Mouse (Mus musculus) intestine, embryonic 14.5 days (tissue): ENCODE measurements at regions not wholly inside any gene's neighbourhood (a gene's known extent, or its start where the extent isn't known, plus 50 kb on each side); places are given as distances from the start of the nearest gene placed in this dataset.

Experiments used
- ATAC-seq: fragments of 200-750 bp; cut with Nextera tagmentation; replicated peaks from 2 replicates; pipeline ENCODE4 v1.8.0; 2017; ENCODE audit warnings: low read depth, moderate number of reproducible peaks, moderate TSS enrichment, moderate library complexity; ENCODE audit not compliant: low FRiP score, low TSS enrichment
- DNase-seq: peaks from one replicate; pipeline ENCODE4 v3.0.0-alpha.2; 2018; ENCODE audit warnings: low spot score
- H3K27ac ChIP-seq: fragments of 300-500 bp; sonication (generic); 2 replicates; pipeline ENCODE4 v1.5.1; 2014; ENCODE audit warnings: low read depth, mild to moderate bottlenecking, control low read depth
- H3K27me3 ChIP-seq: fragments of 300-500 bp; sonication (generic); replicated peaks from 2 replicates; pipeline ENCODE4 v1.6.1; 2014; ENCODE audit warnings: low read length, control low read depth; ENCODE audit not compliant: control insufficient read depth, insufficient read depth
- H3K36me3 ChIP-seq: fragments of 300-500 bp; sonication (generic); 2 replicates; pipeline ENCODE4 v1.6.1; 2014; ENCODE audit warnings: low read length, control low read depth; ENCODE audit not compliant: control insufficient read depth, insufficient read depth
- H3K4me1 ChIP-seq: fragments of 300-500 bp; sonication (generic); replicated peaks from 2 replicates; pipeline ENCODE4 v1.6.1; 2014; ENCODE audit warnings: low read length, control low read depth, mixed read lengths; ENCODE audit not compliant: control insufficient read depth, insufficient read depth
- H3K4me2 ChIP-seq: fragments of 300-500 bp; sonication (generic); 2 replicates; pipeline ENCODE4 v1.6.1; 2014; ENCODE audit warnings: low read length
- H3K4me3 ChIP-seq: fragments of 300-500 bp; sonication (generic); 2 replicates; pipeline ENCODE4 v1.5.1; 2014; ENCODE audit warnings: low read depth, low read length, control low read depth, mixed read lengths
- H3K9ac ChIP-seq: fragments of 300-500 bp; sonication (generic); 2 replicates; pipeline ENCODE4 v1.6.1; 2014; ENCODE audit warnings: mild to moderate bottlenecking, low read length
- H3K9me3 ChIP-seq: fragments of 300-500 bp; sonication (generic); 2 replicates; pipeline ENCODE4 v1.6.1; 2016; ENCODE audit warnings: low read length, control low read depth; ENCODE audit not compliant: control insufficient read depth
- WGBS: fragments of 180-500 bp; shearing (Covaris S2); extraction: QIAGEN DNeasy Blood & Tissue Kit; methylation state at CpG from one replicate; pipeline ENCODE4 v1.1.7; 2014; 5-methylcytosine and 5-hydroxymethylcytosine counted together

DNA sequence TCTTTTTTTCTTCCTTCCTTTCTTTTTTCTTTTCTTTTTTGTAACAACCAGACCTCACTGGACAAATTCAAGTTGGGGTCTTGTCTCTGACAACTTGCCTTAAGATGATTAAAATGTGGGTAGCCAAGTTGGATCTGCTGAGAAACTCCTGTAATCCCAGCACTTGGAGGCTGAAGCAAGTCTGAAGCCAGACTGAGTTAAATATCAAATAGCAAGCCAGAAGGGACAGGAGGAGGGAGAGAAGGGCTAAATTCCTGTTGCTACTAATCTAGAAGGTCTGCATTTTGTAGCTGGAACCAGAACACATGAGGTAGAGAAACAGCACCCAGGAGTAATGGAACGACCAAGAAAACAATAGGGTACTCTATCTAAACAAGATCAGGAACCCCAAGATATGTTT lies 67.7 kb upstream of the Col1a2 start:
- H3K9me3 ChIP-seq = no peaks in the 10 kb centered on the region
- no peak overlapping the region for H3K27ac ChIP-seq
- H3K4me2 ChIP-seq = no peak overlapping the region
- peaks cover 2% of the 10 kb centered on the region; the same call in 1 of the 2 replicates for H3K4me1 ChIP-seq
- H3K4me3 ChIP-seq = no peak overlapping the region
- ATAC-seq (no peak), DNase-seq (no peak)
- H3K36me3 ChIP-seq = no peaks in the 10 kb centered on the region
- no peak overlapping the region for H3K9ac ChIP-seq
- WGBS = 65% methylated on average over 1 of the region's 1 CpGs
- no peaks in the 10 kb centered on the region for H3K27me3 ChIP-seq

DNA sequence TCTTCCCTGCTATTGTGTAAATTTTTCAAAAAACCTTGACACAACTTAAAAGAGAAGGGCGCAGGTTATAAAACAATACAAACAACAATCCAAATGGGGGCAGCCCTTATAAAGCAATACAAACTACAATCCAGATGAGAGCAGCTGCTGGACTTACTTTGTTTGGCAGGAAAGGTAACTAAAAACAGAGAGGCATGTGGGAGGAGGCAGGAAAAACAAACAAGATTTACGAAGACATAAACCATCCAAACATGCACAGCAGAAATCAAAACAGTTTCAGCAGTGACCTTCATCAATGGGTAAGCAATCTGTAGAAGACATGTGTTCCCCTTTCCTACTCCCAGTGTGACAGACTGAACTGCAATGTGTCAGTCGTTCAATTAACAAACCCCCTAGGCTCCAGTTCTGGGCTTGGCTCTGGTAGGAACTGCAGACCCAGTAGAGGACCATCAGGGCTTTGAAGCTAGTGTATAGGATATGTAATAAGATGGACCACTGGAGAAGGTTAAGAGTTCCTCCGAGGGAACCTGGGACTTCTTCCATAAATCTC lies 62.9 kb upstream of the Col1a2 start:
- DNase-seq = no peak
- Histone ChIP-seq H3K27me3 (no peaks in the 10 kb centered on the region), H3K4me3 (no peak overlapping the region), H3K9ac (no peak overlapping the region), H3K27ac (0 out of 2 replicates have a peak overlapping the region, but pooled peaks have one; percentile 24), H3K9me3 (no peaks in the 10 kb centered on the region), H3K4me2 (no peak overlapping the region), H3K4me1 (peaks cover 7% of the 10 kb centered on the region; the same call in 1 of the 2 replicates), H3K36me3 (no peaks in the 10 kb centered on the region)
- ATAC-seq = no peak
- 46% methylated on average over 4 of the region's 4 CpGs for WGBS

DNA sequence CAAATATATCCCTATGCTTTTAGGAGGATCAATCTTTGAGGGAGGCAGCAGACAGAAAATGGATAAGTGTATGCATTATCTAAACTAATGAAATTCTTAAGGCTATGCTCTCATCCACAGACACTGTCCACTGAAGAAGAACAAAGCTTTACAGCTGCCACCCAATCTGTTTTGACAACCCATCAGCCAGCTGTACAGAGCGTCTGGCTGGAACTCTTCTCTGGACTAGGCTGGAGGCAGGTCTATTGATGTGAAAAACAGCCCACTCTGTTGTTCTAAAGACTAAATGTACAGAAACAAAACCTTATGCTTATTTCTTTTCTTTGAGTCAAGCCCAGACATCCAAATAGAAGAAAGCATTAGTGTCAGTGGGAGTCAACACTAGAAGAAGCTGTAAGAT lies 58.7 kb upstream of the Col1a2 start:
- Histone ChIP-seq H3K27ac (no peak overlapping the region), H3K4me1 (peaks cover 7% of the 10 kb centered on the region; the same call in 1 of the 2 replicates), H3K4me3 (no peak overlapping the region), H3K9ac (no peak overlapping the region), H3K27me3 (no peaks in the 10 kb centered on the region), H3K9me3 (no peaks in the 10 kb centered on the region), H3K4me2 (no peak overlapping the region), H3K36me3 (no peaks in the 10 kb centered on the region)
- 26% methylated on average over 1 of the region's 1 CpGs for WGBS
- DNase-seq (no peak), ATAC-seq (no peak)

DNA sequence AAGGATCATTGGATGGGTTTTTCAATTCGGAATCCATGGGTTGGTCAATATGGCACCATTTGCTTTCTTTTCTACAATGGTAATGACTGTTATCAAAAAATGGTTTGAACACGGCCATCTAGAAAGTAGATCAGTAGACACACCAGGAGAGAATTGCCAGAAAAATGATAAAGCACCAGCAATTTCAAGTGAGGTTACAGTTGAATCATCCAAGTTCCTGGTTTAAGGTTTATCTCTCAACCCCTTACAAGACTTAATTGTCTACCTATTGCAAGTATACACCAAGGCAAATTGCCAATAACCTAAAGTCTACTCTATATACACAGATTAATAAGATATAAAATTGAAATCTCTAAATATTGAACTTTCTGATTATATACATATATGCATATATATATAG lies 53.4 kb upstream of the Col1a2 start:
- Histone ChIP-seq H3K36me3 (no peaks in the 10 kb centered on the region), H3K4me2 (no peak overlapping the region), H3K4me3 (no peak overlapping the region), H3K27ac (no peak overlapping the region), H3K27me3 (no peaks in the 10 kb centered on the region), H3K4me1 (peaks cover 10% of the 10 kb centered on the region), H3K9me3 (no peaks in the 10 kb centered on the region), H3K9ac (no peak overlapping the region)
- DNase-seq (no peak), ATAC-seq (no peak)
- WGBS = 89% methylated on average over 2 of the region's 2 CpGs
